Mouse (Mus musculus): ENCODE measurements around the gene Olfr1371. TPM values are rescaled to one million over a fixed set of nuclear protein-coding genes. Genes with fewer than 3 reads are reported as not detected.
"Not testable (repeated sequence)": the region's sequence is repeated elsewhere in the genome, so short reads cannot be mapped to it uniquely, and the experiment has no call there.

Olfr1371 gene
- polyA plus RNA-seq, 1 experiment from 2014 or later: not detected

DNA sequence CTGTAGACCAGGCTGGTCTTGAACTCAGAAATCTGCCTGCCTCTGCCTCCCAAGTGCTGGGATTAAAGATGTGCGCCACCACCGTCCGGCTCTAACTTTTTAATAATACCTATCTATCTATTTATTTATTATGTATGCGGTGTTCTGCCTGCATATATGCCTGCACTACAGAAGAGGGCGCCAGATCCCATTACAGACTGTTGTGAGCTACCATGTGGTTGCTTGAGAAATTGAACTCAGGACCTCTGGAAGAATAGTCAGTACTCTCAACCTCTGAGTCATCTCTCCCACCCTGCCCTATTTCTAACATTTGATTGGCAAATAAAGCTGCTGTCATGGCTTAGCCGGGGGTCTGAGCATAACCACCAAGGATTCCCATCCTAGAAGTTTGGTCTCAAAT is 9.1 kb upstream of the Olfr1371 start:
- no peak overlapping the region for H3K9ac ChIP-seq (replicated peaks)
- H3K9me3 ChIP-seq (replicated peaks): no peaks in the 10 kb centered on the region
- H3K4me1 ChIP-seq: peaks cover 5% of the 10 kb centered on the region; the same call in 1 of the 2 replicates
- H3K27ac ChIP-seq (replicated peaks): no peak overlapping the region
- no peaks in the 10 kb centered on the region for H3K36me3 ChIP-seq
- no peak overlapping the region for H3K4me2 ChIP-seq
- WGBS: 75% methylated on average over 6 of the region's 6 CpGs
- no peaks in the 10 kb centered on the region; the same call in 1 of the 2 replicates for H3K27me3 ChIP-seq (replicated peaks)
- no peak overlapping the region for H3K4me3 ChIP-seq (replicated peaks)
- ATAC-seq (ENCODE audit: low FRiP score): no peak

DNA sequence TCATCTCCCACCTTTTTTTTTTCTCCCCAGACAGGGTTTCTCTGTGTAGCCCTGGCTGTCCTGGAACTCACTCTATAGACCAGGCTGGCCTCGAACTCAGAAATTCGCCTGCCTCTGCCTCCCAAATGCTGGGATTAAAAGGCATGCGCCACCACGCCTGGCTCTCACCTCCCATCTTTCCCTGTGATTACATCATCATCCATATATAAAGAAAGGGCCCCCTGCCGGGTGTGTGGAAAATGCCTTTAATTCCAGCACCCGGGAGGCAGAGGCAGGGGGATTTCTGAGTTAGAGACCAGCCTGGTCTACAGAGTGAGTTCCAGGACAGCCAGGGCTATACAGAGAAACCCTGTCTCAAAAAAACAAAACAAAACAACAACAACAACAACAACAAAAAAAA is 8.1 kb upstream of the Olfr1371 start:
- H3K4me3 ChIP-seq (replicated peaks); H3K27me3 ChIP-seq (replicated peaks); ATAC-seq (ENCODE audit: low FRiP score); H3K36me3 ChIP-seq; H3K27ac ChIP-seq (replicated peaks); H3K4me2 ChIP-seq; H3K9me3 ChIP-seq (replicated peaks); H3K4me1 ChIP-seq; H3K9ac ChIP-seq (replicated peaks): not testable (repeated sequence)
- WGBS: 90% methylated on average over 6 of the region's 6 CpGs

DNA sequence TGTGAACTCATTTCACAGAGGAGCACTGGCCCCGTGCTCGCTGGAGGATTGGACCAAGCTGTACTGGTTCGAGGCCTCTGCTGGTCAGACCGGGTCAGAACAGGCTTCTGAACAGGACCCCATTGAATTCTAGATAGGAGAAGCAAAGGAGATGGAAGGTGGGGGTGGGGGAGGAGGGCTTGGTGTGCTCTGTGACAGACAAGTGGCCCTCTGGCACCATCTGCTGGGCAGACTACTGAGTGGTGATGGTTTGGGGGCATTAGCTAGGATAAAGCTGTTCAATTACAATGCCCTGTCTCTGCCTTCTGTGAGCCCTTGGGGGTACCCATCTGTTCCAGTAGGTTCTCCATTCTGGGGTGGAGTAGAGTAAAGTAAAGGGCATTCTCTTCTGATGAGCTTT is 6.5 kb upstream of the Olfr1371 start:
- H3K4me1 ChIP-seq: peaks cover 5% of the 10 kb centered on the region; the same call in 1 of the 2 replicates
- H3K9ac ChIP-seq (replicated peaks): no peak overlapping the region
- 7% methylated on average over 4 of the region's 4 CpGs for WGBS
- H3K27me3 ChIP-seq (replicated peaks): no peaks in the 10 kb centered on the region; the same call in 1 of the 2 replicates
- H3K36me3 ChIP-seq: no peaks in the 10 kb centered on the region
- H3K4me2 ChIP-seq: peak overlapping the region; percentile 31; the same call in 1 of the 2 replicates
- no peak overlapping the region for H3K27ac ChIP-seq (replicated peaks)
- H3K9me3 ChIP-seq (replicated peaks): no peaks in the 10 kb centered on the region
- H3K4me3 ChIP-seq (replicated peaks): no peak overlapping the region
- ATAC-seq (ENCODE audit: low FRiP score): no peak

DNA sequence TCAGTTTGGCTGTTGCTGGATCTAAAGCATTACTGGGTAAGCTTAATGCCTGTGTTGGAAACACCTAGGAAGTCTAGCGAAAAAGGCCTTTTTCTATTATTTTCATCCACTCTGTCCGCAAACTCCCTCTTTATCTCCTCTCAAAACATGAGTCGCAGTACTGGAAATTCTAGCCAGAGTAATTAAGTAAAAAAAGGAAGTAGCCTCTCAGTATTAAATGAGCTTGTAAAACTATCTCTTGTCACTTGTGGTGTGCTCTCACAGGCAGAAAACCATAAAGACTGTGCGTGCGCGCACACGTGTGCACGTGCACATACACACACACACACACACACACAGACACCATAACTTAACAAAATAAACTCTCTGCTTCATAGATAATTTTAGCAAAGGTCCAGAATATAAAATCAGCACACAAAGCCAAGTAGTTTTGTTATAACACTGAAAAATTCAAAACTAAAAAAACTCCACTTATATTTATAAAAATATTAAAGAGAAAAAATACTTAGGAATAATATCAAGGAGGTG is 17.2 kb downstream of the Olfr1371 start:
- not testable (repeated sequence) for H3K27me3 ChIP-seq (replicated peaks); ATAC-seq (ENCODE audit: low FRiP score); H3K4me2 ChIP-seq; H3K27ac ChIP-seq (replicated peaks); H3K9me3 ChIP-seq (replicated peaks); H3K4me1 ChIP-seq; H3K36me3 ChIP-seq; H3K4me3 ChIP-seq (replicated peaks); H3K9ac ChIP-seq (replicated peaks)
- 94% methylated on average over 8 of the region's 8 CpGs for WGBS

DNA sequence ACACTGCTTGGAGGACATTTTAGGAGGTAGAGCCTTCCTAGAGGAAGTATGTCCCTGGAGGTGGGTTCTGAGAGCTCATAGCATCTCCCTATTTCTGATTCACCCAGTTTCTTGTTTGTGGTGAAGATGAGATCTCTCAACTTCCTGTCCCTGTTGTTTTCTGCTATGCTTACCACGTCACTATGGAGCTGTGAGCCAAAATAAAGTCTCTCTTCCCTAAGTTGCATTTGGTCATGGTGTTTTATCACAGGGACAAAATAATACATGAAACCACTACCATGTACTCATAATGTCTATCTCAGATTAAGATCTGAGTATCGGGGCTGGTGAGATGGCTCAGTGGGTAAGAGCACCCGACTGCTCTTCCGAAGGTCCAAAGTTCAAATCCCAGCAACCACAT is 33.1 kb downstream of the Olfr1371 start:
- H3K27ac ChIP-seq (replicated peaks): not testable (repeated sequence)

GRCm38 (mm10) chr11:52179897-52180296 is 33.9 kb downstream of the Olfr1371 start:
- not testable (repeated sequence) for ATAC-seq (ENCODE audit: low FRiP score)
- 88% methylated on average over 1 of the region's 3 CpGs for WGBS

More for the DNA sequence above, 33.1 kb downstream of the Olfr1371 start:
- H3K4me2 ChIP-seq; H3K36me3 ChIP-seq; H3K4me3 ChIP-seq (replicated peaks); H3K4me1 ChIP-seq; H3K9me3 ChIP-seq (replicated peaks); H3K27me3 ChIP-seq (replicated peaks); H3K9ac ChIP-seq (replicated peaks); ATAC-seq (ENCODE audit: low FRiP score): not testable (repeated sequence)
- WGBS: 91% methylated on average over 4 of the region's 4 CpGs

DNA sequence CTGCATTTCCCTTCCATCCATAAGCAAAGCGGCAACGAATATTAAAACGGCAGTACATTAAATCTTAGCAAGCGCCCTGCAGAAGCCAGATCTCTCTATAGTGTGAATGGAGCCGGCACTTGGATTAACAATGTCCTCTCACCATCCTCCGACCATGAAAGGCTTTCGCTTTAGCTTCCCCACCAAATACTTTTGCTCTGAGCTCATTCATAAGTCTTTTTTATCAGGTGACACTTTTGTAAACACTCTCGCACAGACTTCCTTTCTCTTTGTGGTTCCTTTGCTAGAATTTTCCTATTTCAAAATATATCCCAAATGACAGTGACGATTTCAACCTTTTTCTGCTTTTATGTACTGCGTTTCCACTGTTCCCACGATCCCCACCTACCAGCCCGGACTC is 45.3 kb downstream of the Olfr1371 start:
- H3K9ac ChIP-seq (replicated peaks): peak overlapping the region; percentile 14; the same call in 1 of the 2 replicates
- 20% methylated on average over 12 of the region's 12 CpGs for WGBS

More at GRCm38 (mm10) chr11:52179897-52180296, 33.9 kb downstream of the Olfr1371 start:
- H3K9me3 ChIP-seq (replicated peaks); H3K4me2 ChIP-seq; H3K27ac ChIP-seq (replicated peaks); H3K36me3 ChIP-seq; H3K4me1 ChIP-seq; H3K4me3 ChIP-seq (replicated peaks); H3K27me3 ChIP-seq (replicated peaks); H3K9ac ChIP-seq (replicated peaks): not testable (repeated sequence)

GRCm38 (mm10) chr11:52167901-52168302 is 45.9 kb downstream of the Olfr1371 start:
- H3K36me3 ChIP-seq; H3K9me3 ChIP-seq (replicated peaks); H3K27ac ChIP-seq (replicated peaks): not testable (repeated sequence)
- Histone ChIP-seq H3K9ac (replicated peaks) (peak overlapping the region; percentile 14), H3K27me3 (replicated peaks) (peaks cover 33% of the 10 kb centered on the region), H3K4me2 (peak overlapping the region; percentile 70), H3K4me1 (peaks cover 16% of the 10 kb centered on the region), H3K4me3 (replicated peaks) (peak overlapping the region; percentile 39)
- under 1% methylated on average over 28 of the region's 42 CpGs for WGBS
- ATAC-seq (ENCODE audit: low FRiP score): peak; percentile 72; the same call in 1 of the 2 replicates

More for the DNA sequence above, 45.3 kb downstream of the Olfr1371 start:
- no peaks in the 10 kb centered on the region for H3K9me3 ChIP-seq (replicated peaks)
- H3K4me2 ChIP-seq: peak overlapping the region; percentile 70
- no peak overlapping the region for H3K27ac ChIP-seq (replicated peaks)
- no peak for ATAC-seq (ENCODE audit: low FRiP score)
- peak overlapping the region; percentile 39 for H3K4me3 ChIP-seq (replicated peaks)
- H3K36me3 ChIP-seq: no peaks in the 10 kb centered on the region
- H3K27me3 ChIP-seq (replicated peaks): peaks cover 33% of the 10 kb centered on the region
- peaks cover 16% of the 10 kb centered on the region for H3K4me1 ChIP-seq

DNA sequence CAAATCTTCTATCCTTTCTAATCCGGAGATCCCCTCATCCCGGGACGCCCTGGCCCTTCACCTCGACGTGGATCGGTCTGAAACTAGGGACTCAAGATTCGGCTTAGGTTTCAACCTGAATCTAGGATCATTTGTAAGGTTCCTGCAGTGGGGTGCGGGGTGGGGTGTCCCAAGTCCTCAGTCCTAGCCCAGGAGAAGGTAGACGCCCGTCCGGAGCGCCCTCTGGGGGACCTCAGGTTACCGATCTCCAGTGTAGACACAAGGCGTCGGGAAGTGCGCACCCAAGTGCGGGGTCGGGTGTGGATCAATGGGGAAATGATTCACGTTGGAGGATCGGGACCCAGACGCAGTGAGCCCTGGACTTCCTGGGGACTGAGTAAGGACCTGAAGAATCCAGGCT is 46.7 kb downstream of the Olfr1371 start:
- WGBS: 2% methylated on average over 21 of the region's 21 CpGs
- no peak for ATAC-seq (ENCODE audit: low FRiP score)
- Histone ChIP-seq H3K9me3 (replicated peaks) (no peaks in the 10 kb centered on the region), H3K27me3 (replicated peaks) (peaks cover 33% of the 10 kb centered on the region), H3K27ac (replicated peaks) (no peak overlapping the region), H3K36me3 (no peaks in the 10 kb centered on the region), H3K4me1 (peaks cover 16% of the 10 kb centered on the region), H3K4me3 (replicated peaks) (no peak overlapping the region), H3K9ac (replicated peaks) (no peak overlapping the region), H3K4me2 (peak overlapping the region; percentile 27)

- Histone ChIP-seq H3K36me3 (no peaks in the 10 kb centered on the region), H3K27ac (replicated peaks) (no peak overlapping the region), H3K27me3 (replicated peaks) (peaks cover 24% of the 10 kb centered on the region), H3K4me1 (peaks cover 16% of the 10 kb centered on the region), H3K9ac (replicated peaks) (no peak overlapping the region), H3K9me3 (replicated peaks) (no peaks in the 10 kb centered on the region), H3K4me2 (no peak overlapping the region), H3K4me3 (replicated peaks) (no peak overlapping the region)
- no peak for ATAC-seq (ENCODE audit: low FRiP score)
- WGBS: 46% methylated on average over 10 of the region's 10 CpGs
Observed at GRCm38 (mm10) chr11:52163926-52164325, 49.9 kb downstream of the Olfr1371 start.

All from neural tube, embryonic 15.5 days (tissue).